Mouse (Mus musculus): Measurements from ENCODE around the gene Clic3. TPM values are rescaled to one million over a fixed set of nuclear protein-coding genes. Genes with fewer than 3 reads are reported as not detected.

The Clic3 gene
- polyA plus RNA-seq, 1 experiment from 2014 or later, result 1.0 TPM

GRCm38 (mm10) chr2:25502726-25503125 is 46.1 kb downstream of the Clic3 start:
- no peak overlapping the region for H3K4me3 ChIP-seq (replicated peaks)
- peaks cover 17% of the 10 kb centered on the region for H3K4me1 ChIP-seq (replicated peaks)
- no peaks in the 10 kb centered on the region for H3K27me3 ChIP-seq
- ATAC-seq (ENCODE audit: insufficient number of reproducible peaks, insufficient read depth, low FRiP score, low TSS enrichment, low read depth), result no peak
- WGBS, result 80% methylated on average over 3 of the region's 3 CpGs
- no peaks in the 10 kb centered on the region for H3K9me3 ChIP-seq
- peaks cover 33% of the 10 kb centered on the region for H3K36me3 ChIP-seq
- H3K27ac ChIP-seq, result no peak overlapping the region
- no peak overlapping the region for H3K4me2 ChIP-seq
- H3K9ac ChIP-seq (replicated peaks), result no peak overlapping the region

DNA sequence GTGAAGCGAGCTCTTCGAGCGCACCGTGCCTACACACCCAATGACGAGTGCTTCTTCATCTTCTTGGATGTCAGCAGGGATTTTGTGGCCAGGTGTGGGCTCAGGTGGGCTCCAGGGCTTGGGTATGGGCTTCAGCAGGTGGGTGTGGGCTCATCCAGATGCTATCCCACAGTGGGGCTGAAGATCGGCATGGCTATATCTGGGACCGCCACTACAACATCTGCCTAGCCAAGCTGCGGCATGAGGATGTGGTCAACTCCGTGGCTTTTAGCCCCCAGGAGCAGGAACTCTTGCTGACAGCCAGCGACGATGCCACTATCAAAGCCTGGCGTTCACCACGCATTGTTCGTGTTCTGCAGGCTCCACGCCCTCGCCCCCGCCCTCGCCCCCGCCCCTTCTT is 47.9 kb downstream of the Clic3 start:
- Histone ChIP-seq H3K4me1 (replicated peaks) (peaks cover 15% of the 10 kb centered on the region), H3K4me3 (replicated peaks) (no peak overlapping the region), H3K36me3 (peaks cover 33% of the 10 kb centered on the region), H3K4me2 (no peak overlapping the region), H3K27ac (no peak overlapping the region), H3K27me3 (no peaks in the 10 kb centered on the region), H3K9me3 (no peaks in the 10 kb centered on the region), H3K9ac (replicated peaks) (no peak overlapping the region)
- no peak for ATAC-seq (ENCODE audit: insufficient number of reproducible peaks, insufficient read depth, low FRiP score, low TSS enrichment, low read depth)
- WGBS, result 94% methylated on average over 19 of the region's 19 CpGs

DNA sequence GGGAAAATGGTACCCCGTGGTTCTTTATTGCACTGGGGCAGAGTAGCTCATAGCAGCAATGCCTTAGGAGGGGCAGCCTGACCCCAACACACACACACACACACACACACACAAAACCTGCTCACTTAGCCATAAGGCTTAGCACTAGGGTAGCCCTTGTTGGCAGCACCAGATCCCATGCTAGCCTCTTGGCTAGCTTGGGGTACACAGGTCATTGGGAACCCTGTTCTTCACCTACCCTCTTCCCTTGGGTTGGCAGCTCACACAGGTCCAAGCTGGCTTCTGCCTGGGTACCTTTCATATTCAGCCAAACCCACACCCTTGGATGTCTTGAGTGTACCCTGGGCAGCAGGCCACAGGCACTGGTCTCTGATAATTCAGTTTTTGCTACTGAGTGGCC is 48.4 kb downstream of the Clic3 start:
- Histone ChIP-seq H3K4me1 (replicated peaks) (peaks cover 15% of the 10 kb centered on the region), H3K4me2 (no peak overlapping the region), H3K4me3 (replicated peaks) (no peak overlapping the region), H3K9ac (replicated peaks) (no peak overlapping the region), H3K27me3 (no peaks in the 10 kb centered on the region), H3K27ac (no peak overlapping the region), H3K36me3 (peaks cover 33% of the 10 kb centered on the region), H3K9me3 (no peaks in the 10 kb centered on the region)
- 73% methylated on average over 1 of the region's 1 CpGs for WGBS
- ATAC-seq (ENCODE audit: insufficient number of reproducible peaks, insufficient read depth, low FRiP score, low TSS enrichment, low read depth), result no peak

GRCm38 (mm10) chr2:25505860-25506259 is 49.2 kb downstream of the Clic3 start:
- Histone ChIP-seq H3K4me2 (no peak overlapping the region), H3K9me3 (no peaks in the 10 kb centered on the region), H3K27ac (no peak overlapping the region), H3K4me1 (replicated peaks) (peaks cover 12% of the 10 kb centered on the region), H3K9ac (replicated peaks) (no peak overlapping the region), H3K36me3 (peaks cover 33% of the 10 kb centered on the region), H3K4me3 (replicated peaks) (no peak overlapping the region), H3K27me3 (no peaks in the 10 kb centered on the region)
- WGBS, result 89% methylated on average over 4 of the region's 4 CpGs
- no peak for ATAC-seq (ENCODE audit: insufficient number of reproducible peaks, insufficient read depth, low FRiP score, low TSS enrichment, low read depth)

DNA sequence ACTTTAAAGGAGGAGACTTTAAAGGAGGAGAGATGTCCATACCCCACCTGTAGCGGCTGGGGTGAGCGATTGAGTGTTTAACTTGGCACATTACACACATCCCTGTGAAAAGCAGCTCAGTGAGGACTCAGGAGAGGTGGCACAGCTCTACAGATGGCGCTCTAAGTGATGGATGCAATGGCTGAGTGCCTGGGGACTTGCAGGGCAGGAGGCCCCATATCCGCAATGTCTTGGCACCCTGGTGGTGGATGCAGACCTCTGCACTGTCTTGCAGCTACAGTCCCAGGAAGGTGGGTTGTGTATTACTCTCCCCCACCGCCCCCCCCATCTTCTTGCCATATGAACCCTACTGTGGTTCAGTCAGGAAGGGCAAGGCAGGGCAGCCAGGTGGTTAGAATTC is 50.3 kb downstream of the Clic3 start:
- no peak for ATAC-seq (ENCODE audit: insufficient number of reproducible peaks, insufficient read depth, low FRiP score, low TSS enrichment, low read depth)

More for the DNA sequence above, 50.3 kb downstream of the Clic3 start:
- no peaks in the 10 kb centered on the region for H3K9me3 ChIP-seq
- H3K4me1 ChIP-seq (replicated peaks), result peaks cover 5% of the 10 kb centered on the region
- WGBS, result 35% methylated on average over 5 of the region's 5 CpGs
- peaks cover 33% of the 10 kb centered on the region for H3K36me3 ChIP-seq
- no peak overlapping the region for H3K4me3 ChIP-seq (replicated peaks)
- no peak overlapping the region for H3K9ac ChIP-seq (replicated peaks)
- no peak overlapping the region for H3K27ac ChIP-seq
- H3K4me2 ChIP-seq, result no peak overlapping the region
- H3K27me3 ChIP-seq, result no peaks in the 10 kb centered on the region

Small RNA genes lying within 50 kb of the gene (microRNA-seq; reads per million reads assigned to microRNA genes)
- not detected for gene Mir3087

Other genes starting within 250 kb of the Clic3 start
- 118 and 121 TPM in 2 replicates for gene Nelfb, start 245.3 kb upstream of the Clic3 start, polyA plus RNA-seq (2016; fragmentation: Nextera tagmentation; extraction: Ambion mirVana)
- gene Stpg3, start 242.2 kb upstream of the Clic3 start, polyA plus RNA-seq (2016; fragmentation: Nextera tagmentation; extraction: Ambion mirVana), result not detected in 2 replicates
- not detected in 2 replicates for gene Fam166a, start 238.1 kb upstream of the Clic3 start, polyA plus RNA-seq (2016; fragmentation: Nextera tagmentation; extraction: Ambion mirVana)
- gene Tubb4b, start 232.1 kb upstream of the Clic3 start, polyA plus RNA-seq (2016; fragmentation: Nextera tagmentation; extraction: Ambion mirVana), result 481 and 489 TPM in 2 replicates
- gene Slc34a3, start 222.5 kb upstream of the Clic3 start, polyA plus RNA-seq (2016; fragmentation: Nextera tagmentation; extraction: Ambion mirVana), result not detected in 2 replicates
- gene Rnf224, start 220.1 kb upstream of the Clic3 start, polyA plus RNA-seq (2016; fragmentation: Nextera tagmentation; extraction: Ambion mirVana), result not detected in 2 replicates
- gene Rnf208, start 214.6 kb upstream of the Clic3 start, polyA plus RNA-seq (2016; fragmentation: Nextera tagmentation; extraction: Ambion mirVana), result 6.5 and 7.2 TPM in 2 replicates
- 0.26 TPM in 1 of 2 replicates, not detected in the other for gene Cysrt1, start 214.4 kb upstream of the Clic3 start, polyA plus RNA-seq (2016; fragmentation: Nextera tagmentation; extraction: Ambion mirVana)
- 5.5 and 5.7 TPM in 2 replicates for gene AL732309.1, start 210.0 kb upstream of the Clic3 start, polyA plus RNA-seq (2016; fragmentation: Nextera tagmentation; extraction: Ambion mirVana)
- 20.5 and 20.7 TPM in 2 replicates for gene Tmem203, start 201.4 kb upstream of the Clic3 start, polyA plus RNA-seq (2016; fragmentation: Nextera tagmentation; extraction: Ambion mirVana)
- 8.7 TPM in 2 replicates for gene Tprn, start 194.2 kb upstream of the Clic3 start, polyA plus RNA-seq (2016; fragmentation: Nextera tagmentation; extraction: Ambion mirVana)
- gene Ssna1, start 184.4 kb upstream of the Clic3 start, polyA plus RNA-seq (2016; fragmentation: Nextera tagmentation; extraction: Ambion mirVana), result 217 and 218 TPM in 2 replicates
- 141 and 151 TPM in 2 replicates for gene Anapc2, start 184.4 kb upstream of the Clic3 start, polyA plus RNA-seq (2016; fragmentation: Nextera tagmentation; extraction: Ambion mirVana)
- not detected in 2 replicates for gene Tmem210, start 168.7 kb upstream of the Clic3 start, polyA plus RNA-seq (2016; fragmentation: Nextera tagmentation; extraction: Ambion mirVana)
- gene Lrrc26, start 166.9 kb upstream of the Clic3 start, polyA plus RNA-seq (2016; fragmentation: Nextera tagmentation; extraction: Ambion mirVana), result not detected in 2 replicates
- gene Grin1, start 137.7 kb upstream of the Clic3 start, polyA plus RNA-seq (2016; fragmentation: Nextera tagmentation; extraction: Ambion mirVana), result 0.19 and 0.93 TPM in 2 replicates
- 57.2 and 58.9 TPM in 2 replicates for gene Man1b1, start 124.5 kb upstream of the Clic3 start, polyA plus RNA-seq (2016; fragmentation: Nextera tagmentation; extraction: Ambion mirVana)
- gene Dpp7, start 100.5 kb upstream of the Clic3 start, polyA plus RNA-seq (2016; fragmentation: Nextera tagmentation; extraction: Ambion mirVana), result 19.7 and 21.8 TPM in 2 replicates
- gene Uap1l1, start 91.2 kb upstream of the Clic3 start, polyA plus RNA-seq (2016; fragmentation: Nextera tagmentation; extraction: Ambion mirVana), result 7.2 and 7.8 TPM in 2 replicates
- 63.4 and 69.0 TPM in 2 replicates for gene Sapcd2, start 84.5 kb upstream of the Clic3 start, polyA plus RNA-seq (2016; fragmentation: Nextera tagmentation; extraction: Ambion mirVana)
- gene Entpd2, start 61.0 kb upstream of the Clic3 start, polyA plus RNA-seq (2016; fragmentation: Nextera tagmentation; extraction: Ambion mirVana), result 0.15 and 0.31 TPM in 2 replicates
- gene Npdc1, start 57.5 kb upstream of the Clic3 start, polyA plus RNA-seq (2016; fragmentation: Nextera tagmentation; extraction: Ambion mirVana), result 10.9 and 12.6 TPM in 2 replicates
- gene Fut7, start 33.6 kb upstream of the Clic3 start, polyA plus RNA-seq (2016; fragmentation: Nextera tagmentation; extraction: Ambion mirVana), result not detected in 2 replicates
- 3.5 and 5.3 TPM in 2 replicates for gene Abca2, start 28.1 kb upstream of the Clic3 start, polyA plus RNA-seq (2016; fragmentation: Nextera tagmentation; extraction: Ambion mirVana)
- 23.2 and 23.6 TPM in 2 replicates for gene Paxx, start 4.3 kb downstream of the Clic3 start, polyA plus RNA-seq (2016; fragmentation: Nextera tagmentation; extraction: Ambion mirVana)
- gene Ptgds, start 13.2 kb downstream of the Clic3 start, polyA plus RNA-seq (2016; fragmentation: Nextera tagmentation; extraction: Ambion mirVana), result 0.35 and 0.50 TPM in 2 replicates
- not detected in 2 replicates for gene Lcn12, start 37.1 kb downstream of the Clic3 start, polyA plus RNA-seq (2016; fragmentation: Nextera tagmentation; extraction: Ambion mirVana)
- gene Fbxw5, start 43.9 kb downstream of the Clic3 start, polyA plus RNA-seq (2016; fragmentation: Nextera tagmentation; extraction: Ambion mirVana), result 68.4 and 76.8 TPM in 2 replicates
- gene C8g, start 44.9 kb downstream of the Clic3 start, polyA plus RNA-seq (2016; fragmentation: Nextera tagmentation; extraction: Ambion mirVana), result 4.0 and 6.1 TPM in 2 replicates
- gene Traf2, start 90.1 kb downstream of the Clic3 start, polyA plus RNA-seq (2016; fragmentation: Nextera tagmentation; extraction: Ambion mirVana), result 36.9 and 39.2 TPM in 2 replicates
- 320 and 329 TPM in 2 replicates for gene Edf1, start 101.0 kb downstream of the Clic3 start, polyA plus RNA-seq (2016; fragmentation: Nextera tagmentation; extraction: Ambion mirVana)
- 2.3 and 3.0 TPM in 2 replicates for gene Mamdc4, start 118.0 kb downstream of the Clic3 start, polyA plus RNA-seq (2016; fragmentation: Nextera tagmentation; extraction: Ambion mirVana)
- 183 and 184 TPM in 2 replicates for gene Phpt1, start 118.4 kb downstream of the Clic3 start, polyA plus RNA-seq (2016; fragmentation: Nextera tagmentation; extraction: Ambion mirVana)
- 0.08 and 0.23 TPM in 2 replicates for gene Ajm1, start 124.9 kb downstream of the Clic3 start, polyA plus RNA-seq (2016; fragmentation: Nextera tagmentation; extraction: Ambion mirVana)
- gene Rabl6, start 151.7 kb downstream of the Clic3 start, polyA plus RNA-seq (2016; fragmentation: Nextera tagmentation; extraction: Ambion mirVana), result 81.3 and 83.0 TPM in 2 replicates
- 0.18 and 0.27 TPM in 2 replicates for gene Ccdc183, start 160.8 kb downstream of the Clic3 start, polyA plus RNA-seq (2016; fragmentation: Nextera tagmentation; extraction: Ambion mirVana)
- gene Tmem141, start 165.2 kb downstream of the Clic3 start, polyA plus RNA-seq (2016; fragmentation: Nextera tagmentation; extraction: Ambion mirVana), result 21.9 and 22.6 TPM in 2 replicates
- gene Fcna, start 171.2 kb downstream of the Clic3 start, polyA plus RNA-seq (2016; fragmentation: Nextera tagmentation; extraction: Ambion mirVana), result 0.40 and 0.68 TPM in 2 replicates
- 0.36 TPM in 1 of 2 replicates, not detected in the other for gene Lcn8, start 196.3 kb downstream of the Clic3 start, polyA plus RNA-seq (2016; fragmentation: Nextera tagmentation; extraction: Ambion mirVana)
- not detected in 2 replicates for gene Lcn5, start 201.1 kb downstream of the Clic3 start, polyA plus RNA-seq (2016; fragmentation: Nextera tagmentation; extraction: Ambion mirVana)
- gene Lcn6, start 219.9 kb downstream of the Clic3 start, polyA plus RNA-seq (2016; fragmentation: Nextera tagmentation; extraction: Ambion mirVana), result not detected in 2 replicates
- not detected in 2 replicates for gene Lcn10, start 225.9 kb downstream of the Clic3 start, polyA plus RNA-seq (2016; fragmentation: Nextera tagmentation; extraction: Ambion mirVana)
- not detected in 2 replicates for gene Obp2a, start 243.2 kb downstream of the Clic3 start, polyA plus RNA-seq (2016; fragmentation: Nextera tagmentation; extraction: Ambion mirVana)
- gene Bmyc, start 249.9 kb downstream of the Clic3 start, polyA plus RNA-seq (2016; fragmentation: Nextera tagmentation; extraction: Ambion mirVana), result 91.2 and 91.3 TPM in 2 replicates

All from limb, embryonic 12.5 days (tissue).